Comparison of ENCODE assay signal across 9 mouse cellular contexts in the genomic region with DNA sequence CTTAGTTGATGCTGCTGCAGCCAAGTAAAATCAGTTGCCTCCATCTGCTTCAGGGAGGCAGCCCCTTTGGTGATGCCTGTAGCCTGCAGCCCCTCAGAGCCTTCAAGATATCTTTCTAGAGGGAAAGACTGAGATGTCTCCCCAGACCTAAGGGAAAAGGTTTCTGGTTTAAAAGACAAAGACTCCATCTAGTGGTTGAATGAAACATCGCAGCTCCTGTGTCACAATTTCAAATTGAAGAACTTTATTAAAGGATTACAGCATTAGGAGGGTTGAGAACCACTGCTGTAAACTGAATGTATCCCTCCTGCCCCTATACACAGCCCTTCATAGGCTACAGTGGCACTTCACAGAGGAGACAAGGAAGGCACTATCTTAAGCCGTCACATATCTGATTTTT.
DNase-seq lines count a peak whose midpoint lies in the region; ATAC-seq and TF ChIP-seq lines count a peak whose summit lies in the region.
"Had no signal": no experiment of that assay in that cellular context is flagged by ENCODE, and none has a peak within 500 bp of the region (broad histone marks: within the 10 kb centered on the region; RNA-seq: fewer than 3 reads in every experiment).

No protein-coding gene starts in this region.

- no peaks in the 10 kb centered on the region for H3K27me3 ChIP-seq in forebrain, embryonic 16.5 days (replicated peaks; ENCODE audit: control insufficient read depth, insufficient read depth, low read length)
- H3K27me3 ChIP-seq in forebrain, embryonic 12.5 days: peaks cover 41% of the 10 kb centered on the region; the same call in 1 of the 2 replicates
- H3K27me3 ChIP-seq in lung, embryonic 14.5 days (ENCODE audit: insufficient read depth, low read length): peaks cover 7% of the 10 kb centered on the region; the same call in 1 of the 2 replicates

- peak; percentile 64 for TF ChIP-seq CTCF in lung, embryonic 14.5 days (IDR thresholded peaks at IDR 0.05; ENCODE audit: low read depth)

- H3K4me1 ChIP-seq in forebrain, embryonic 16.5 days (replicated peaks; ENCODE audit: control insufficient read depth, insufficient read depth, low read length): peaks cover 11% of the 10 kb centered on the region
- H3K4me1 ChIP-seq in forebrain, embryonic 12.5 days: peaks cover 18% of the 10 kb centered on the region
- no peaks in the 10 kb centered on the region for H3K4me1 ChIP-seq in lung, embryonic 14.5 days (ENCODE audit: insufficient read depth)

- intact Hi-C loops in left cerebral cortex, postnatal 14 days (cut with DNase I): no loop called here
- intact Hi-C loops in left cerebral cortex, postnatal 36 days (cut with DNase I): no loop called here

- 43% methylated on average over 2 of the region's 2 CpGs for WGBS in forebrain, embryonic 16.5 days
- 40% methylated on average over 2 of the region's 2 CpGs for WGBS in forebrain, embryonic 12.5 days
- 37% methylated on average over 2 of the region's 2 CpGs for WGBS in lung, embryonic 14.5 days

- DNase-seq in left cerebral cortex, postnatal 14 days (ENCODE audit: low spot score in 2 of 2): peak; percentile 68 to 81
- DNase-seq in left cerebral cortex, postnatal 36 days (ENCODE audit: low spot score in 2 of 2): no peak
- DNase-seq in WW6 (ENCODE audit: low read depth, low spot score): peak; percentile 5
- peak; percentile 86 for DNase-seq in lung, embryonic 14.5 days
- no peak for DNase-seq in spleen, postnatal 4 days (ENCODE audit: low spot score in 2 of 2)
- DNase-seq in spleen, adult 18-20 months: no peak
- DNase-seq: thymus, adult 18-20 months had no signal

- no peak overlapping the region for H3K4me2 ChIP-seq in forebrain, embryonic 16.5 days (ENCODE audit: low read length)
- no peak overlapping the region for H3K4me2 ChIP-seq in forebrain, embryonic 12.5 days
- no peak overlapping the region for H3K4me2 ChIP-seq in lung, embryonic 14.5 days

- H3K27ac ChIP-seq in forebrain, embryonic 16.5 days (ENCODE audit: low read length): no peak overlapping the region
- H3K27ac ChIP-seq in forebrain, embryonic 12.5 days: no peak overlapping the region
- no peak overlapping the region for H3K27ac ChIP-seq in lung, embryonic 14.5 days (ENCODE audit: low read depth)

- no peak overlapping the region for H3K9ac ChIP-seq in forebrain, embryonic 16.5 days (replicated peaks; ENCODE audit: low read depth, low read length)
- H3K9ac ChIP-seq in forebrain, embryonic 12.5 days: no peak overlapping the region
- H3K9ac ChIP-seq in lung, embryonic 14.5 days: no peak overlapping the region

- no peaks in the 10 kb centered on the region for H3K9me3 ChIP-seq in forebrain, embryonic 16.5 days (ENCODE audit: control insufficient read depth, low read length)
- no peaks in the 10 kb centered on the region for H3K9me3 ChIP-seq in forebrain, embryonic 12.5 days
- H3K9me3 ChIP-seq in lung, embryonic 14.5 days (ENCODE audit: low read depth, low read length): no peaks in the 10 kb centered on the region

- ATAC-seq in forebrain, embryonic 16.5 days: 0 out of 2 replicates have a peak, but pooled peaks have one; percentile 16
- ATAC-seq in forebrain, embryonic 12.5 days (ENCODE audit: low FRiP score): no peak
- no peak for ATAC-seq in lung, embryonic 14.5 days (ENCODE audit: insufficient read depth)

- no peak overlapping the region for H3K4me3 ChIP-seq in forebrain, embryonic 16.5 days (replicated peaks; ENCODE audit: low read length)
- H3K4me3 ChIP-seq in forebrain, embryonic 12.5 days (replicated peaks): no peak overlapping the region
- H3K4me3 ChIP-seq in lung, embryonic 14.5 days (ENCODE audit: low read depth, low read length): no peak overlapping the region

- H3K36me3 ChIP-seq in forebrain, embryonic 16.5 days (ENCODE audit: control insufficient read depth, insufficient read depth): no peaks in the 10 kb centered on the region
- H3K36me3 ChIP-seq in forebrain, embryonic 12.5 days (replicated peaks): no peaks in the 10 kb centered on the region
- no peaks in the 10 kb centered on the region for H3K36me3 ChIP-seq in lung, embryonic 14.5 days (ENCODE audit: insufficient read depth)

Comparison
In these comparisons a context has a peak if more than half of its experiments do, and no peak if none do; other contexts are left out.
1. DNase-seq: peak in left cerebral cortex, postnatal 14 days (2 of 2), WW6 (single experiment) and lung, embryonic 14.5 days (single experiment); none in left cerebral cortex, postnatal 36 days (0 of 2), spleen, postnatal 4 days (0 of 2) and spleen, adult 18-20 months (0 of 2).